Mouse (Mus musculus) gastrocnemius, adult 2 months (tissue): ENCODE data around the gene Tmem45a. TPM values are rescaled to one million over a fixed set of nuclear protein-coding genes. Genes with fewer than 3 reads are reported as not detected.

Experiments
- DNase-seq: peaks from one replicate; pipeline ENCODE4 v3.0.0; 2022
- H3K27ac ChIP-seq: fragments of 200-600 bp; 2 replicates; pipeline ENCODE4 v1.8.1; 2022; ENCODE audit warnings: mild to moderate bottlenecking
- H3K4me3 ChIP-seq: fragments of 200-600 bp; 2 replicates; pipeline ENCODE4 v1.8.1; 2022; ENCODE audit warnings: mild to moderate bottlenecking, moderate library complexity
- CTCF ChIP-seq: fragments of 200-600 bp; IDR thresholded peaks from 2 replicates; pipeline ENCODE4 v1.8.1; 2022; ENCODE audit warnings: antibody characterized with exemption, mild to moderate bottlenecking, moderate library complexity
- intact Hi-C: fragments of 180-260 bp; cut with DNase I; formaldehyde crosslinking; loops from one replicate; pipeline ENCODE4 v1.15.1; 2025
- total RNA-seq, 2 experiments: library from RNA; stranded (reverse); gene quantifications; 2 replicates each; pipeline ENCODE4 v1.2.3; 2021

Tmem45a gene
- total RNA-seq, 2 experiments from 2014 or later, result 1.8 to 2.8 TPM

- DNase-seq, result peak; percentile 35
- no peak for TF ChIP-seq CTCF
- intact Hi-C loops, result no loop called here
- Histone ChIP-seq H3K27ac (peak overlapping the region; percentile 57), H3K4me3 (no peak overlapping the region; the same call in 1 of the 2 replicates)
These were observed 33.0 kb downstream of the Tmem45a start for GRCm38 (mm10) chr16:56852841-56853587.

GRCm38 (mm10) chr16:56842988-56843387 is 43.0 kb downstream of the Tmem45a start:
- intact Hi-C loops, result no loop called here
- DNase-seq, result no peak
- H3K4me3 ChIP-seq, result no peak overlapping the region
- H3K27ac ChIP-seq, result no peak overlapping the region
- no peak for TF ChIP-seq CTCF

GRCm38 (mm10) chr16:56833312-56833711 is 52.7 kb downstream of the Tmem45a start:
- no peak overlapping the region for H3K27ac ChIP-seq
- no peak for DNase-seq
- H3K4me3 ChIP-seq, result no peak overlapping the region
- intact Hi-C loops, result no loop called here
- no peak for TF ChIP-seq CTCF

GRCm38 (mm10) chr16:56831986-56832385 is 54.0 kb downstream of the Tmem45a start:
- DNase-seq, result no peak
- H3K27ac ChIP-seq, result no peak overlapping the region
- intact Hi-C loops, result no loop called here
- H3K4me3 ChIP-seq, result no peak overlapping the region
- TF ChIP-seq CTCF, result no peak

- Histone ChIP-seq H3K4me3 (no peak overlapping the region), H3K27ac (no peak overlapping the region)
- DNase-seq, result no peak
- intact Hi-C loops, result loop anchor here (5.0 to 10.0 kb wide), 2 partner anchors 116 to 363 kb away; partner anchors contain the start of gene Nit2
- TF ChIP-seq CTCF, result no peak
These were observed 84.4 kb downstream of the Tmem45a start for GRCm38 (mm10) chr16:56801370-56802109.

GRCm38 (mm10) chr16:56800946-56801345 is 85.0 kb downstream of the Tmem45a start:
- no peak for DNase-seq
- TF ChIP-seq CTCF, result no peak
- intact Hi-C loops, result loop anchor here (5.0 to 10.0 kb wide), 2 partner anchors 116 to 364 kb away; partner anchors contain the start of gene Nit2
- no peak overlapping the region for H3K27ac ChIP-seq
- H3K4me3 ChIP-seq, result no peak overlapping the region

- no peak for DNase-seq
- no peak overlapping the region for H3K27ac ChIP-seq
- peak; percentile 73 for TF ChIP-seq CTCF
- no peak overlapping the region for H3K4me3 ChIP-seq
- intact Hi-C loops, result loop anchor here (5.0 to 10.0 kb wide), 2 partner anchors 117 to 364 kb away; partner anchors contain the start of gene Nit2
These were observed 85.5 kb downstream of the Tmem45a start for GRCm38 (mm10) chr16:56800469-56800868.

GRCm38 (mm10) chr16:56799541-56800029 is 86.4 kb downstream of the Tmem45a start:
- intact Hi-C loops, result loop anchor here (5.0 to 10.0 kb wide), 2 partner anchors 118 to 365 kb away; partner anchors contain the start of gene Nit2
- DNase-seq, result no peak
- Histone ChIP-seq H3K4me3 (no peak overlapping the region), H3K27ac (no peak overlapping the region)
- TF ChIP-seq CTCF, result no peak

GRCm38 (mm10) chr16:56798873-56799272 is 87.1 kb downstream of the Tmem45a start:
- Histone ChIP-seq H3K27ac (no peak overlapping the region), H3K4me3 (no peak overlapping the region)
- intact Hi-C loops, result no loop called here
- TF ChIP-seq CTCF, result no peak
- no peak for DNase-seq

- no peak for TF ChIP-seq CTCF
- intact Hi-C loops, result no loop called here
- no peak within 1 kb of the TSS for H3K4me3 ChIP-seq
- no peak for DNase-seq
- no peak within 1 kb of the TSS for H3K27ac ChIP-seq
These were observed 90.4 kb downstream of the Tmem45a start, which contains the start of gene Adgrg7 for GRCm38 (mm10) chr16:56795481-56796139. Gene Adgrg7, minus strand, starts transcription at chr16:56795855.

- no peak for TF ChIP-seq CTCF
- H3K4me3 ChIP-seq, result no peak overlapping the region
- no peak for DNase-seq
- H3K27ac ChIP-seq, result no peak overlapping the region
- intact Hi-C loops, result no loop called here
These were observed 91.4 kb downstream of the Tmem45a start for GRCm38 (mm10) chr16:56794383-56795144.

GRCm38 (mm10) chr16:56793778-56794177 is 92.2 kb downstream of the Tmem45a start:
- DNase-seq, result no peak
- no peak overlapping the region for H3K4me3 ChIP-seq
- H3K27ac ChIP-seq, result no peak overlapping the region
- intact Hi-C loops, result no loop called here
- no peak for TF ChIP-seq CTCF
